Mouse (Mus musculus): ENCODE data around the gene Gm5728.
"Not testable (repeated sequence)": the region's sequence is repeated elsewhere in the genome, so short reads cannot be mapped to it uniquely, and the experiment has no call there.

Gene Gm5728

GRCm38 (mm10) chr7:20375310-20375709, at the start of gene Gm5728:
Gene Gm5728 (minus strand): TSS chr7:20375410.
- not testable (repeated sequence) for DNase-seq

GRCm38 (mm10) chr7:20417642-20418041, 42.4 kb upstream of the Gm5728 start, which contains the start of gene Vmn1r100:
Gene Vmn1r100 (plus strand): TSS chr7:20417942.
- DNase-seq = not testable (repeated sequence)

GRCm38 (mm10) chr7:20333965-20334364, 41.2 kb downstream of the Gm5728 start, which contains the start of gene Gm4133:
Gene Gm4133 (minus strand): TSS chr7:20334065.
- not testable (repeated sequence) for DNase-seq

Measured in thymus, postnatal 25 days (tissue).